8 mouse cellular contexts compared by ENCODE assay signal in the genomic region with DNA sequence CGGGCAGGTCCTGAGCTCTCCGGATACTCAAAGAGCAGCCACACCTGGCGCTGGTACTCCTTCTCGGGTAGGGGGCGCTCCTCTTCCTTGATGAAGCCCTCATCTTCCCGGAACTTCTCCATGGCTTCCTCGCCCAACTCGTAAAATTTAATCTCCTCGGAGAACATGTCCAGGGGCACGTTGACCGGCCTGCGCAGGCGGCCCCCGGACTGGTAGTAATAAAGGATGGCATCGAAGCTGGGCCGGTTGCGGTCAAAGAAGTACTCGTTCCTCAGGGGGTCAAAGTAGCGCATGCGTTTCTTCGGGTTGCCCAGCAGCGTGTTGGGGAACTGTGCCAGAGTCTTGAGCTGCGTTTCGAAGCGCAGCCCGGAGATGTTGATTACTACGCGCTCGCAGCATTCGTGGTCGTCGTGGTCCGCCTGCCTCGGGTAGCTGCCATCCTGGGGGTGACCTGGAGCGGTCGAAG. TPM values are rescaled to one million over a fixed set of nuclear protein-coding genes. Genes with fewer than 3 reads are reported as not detected.
DNase-seq lines count a peak whose midpoint lies in the region; ATAC-seq and TF ChIP-seq lines count a peak whose summit lies in the region.

No protein-coding gene starts in this region.

- WGBS in lung, embryonic 16.5 days = 1% methylated on average over 36 of the region's 36 CpGs
- 2% methylated on average over 36 of the region's 36 CpGs for WGBS in heart, postnatal 0 days
- 2% methylated on average over 36 of the region's 36 CpGs for WGBS in stomach, embryonic 15.5 days

- H3K9me3 ChIP-seq in lung, embryonic 16.5 days (ENCODE audit: control insufficient read depth, low read length) = no peaks in the 10 kb centered on the region
- no peaks in the 10 kb centered on the region for H3K9me3 ChIP-seq in heart, postnatal 0 days (replicated peaks; ENCODE audit: control insufficient read depth, low read length)
- H3K9me3 ChIP-seq in stomach, embryonic 15.5 days = no peaks in the 10 kb centered on the region

- no peak overlapping the region for H3K9ac ChIP-seq in lung, embryonic 16.5 days (ENCODE audit: low read length)
- H3K9ac ChIP-seq in heart, postnatal 0 days (replicated peaks; ENCODE audit: low read depth, low read length) = no peak overlapping the region
- no peak overlapping the region for H3K9ac ChIP-seq in stomach, embryonic 15.5 days

- H3K27ac ChIP-seq in lung, embryonic 16.5 days (ENCODE audit: low read length) = no peak overlapping the region
- no peak overlapping the region for H3K27ac ChIP-seq in heart, postnatal 0 days (ENCODE audit: low read depth)
- no peak overlapping the region for H3K27ac ChIP-seq in stomach, embryonic 15.5 days

- peaks cover 31% of the 10 kb centered on the region for H3K4me1 ChIP-seq in lung, embryonic 16.5 days (replicated peaks; ENCODE audit: control insufficient read depth, insufficient read depth, low read length)
- H3K4me1 ChIP-seq in heart, postnatal 0 days (ENCODE audit: control insufficient read depth, insufficient read depth) = peaks cover 19% of the 10 kb centered on the region
- H3K4me1 ChIP-seq in stomach, embryonic 15.5 days = peaks cover 31% of the 10 kb centered on the region

- DNase-seq in lung, postnatal 4 days = no peak
- DNase-seq in embryo, embryonic 10 days (ENCODE audit: low spot score) = peak; percentile 65
- DNase-seq in heart, postnatal 0 days (ENCODE audit: low spot score) = no peak
- DNase-seq in kidney, postnatal 4 days = peak; percentile 59 to 71
- DNase-seq in lung, postnatal 36 days = peak; percentile 3
- no peak for DNase-seq in ovary, adult 18-20 months (ENCODE audit: low spot score)

- H3K27me3 ChIP-seq in lung, embryonic 16.5 days (ENCODE audit: control insufficient read depth, insufficient read depth, low read depth, low read length) = peaks cover 72% of the 10 kb centered on the region
- peaks cover 93% of the 10 kb centered on the region for H3K27me3 ChIP-seq in heart, postnatal 0 days (ENCODE audit: control insufficient read depth, insufficient read depth, low read length)
- peaks cover 64% of the 10 kb centered on the region for H3K27me3 ChIP-seq in stomach, embryonic 15.5 days (replicated peaks)

- TF ChIP-seq CTCF in heart, postnatal 0 days (IDR thresholded peaks at IDR 0.05; ENCODE audit: low read depth) = peak; percentile 11; the same call in 1 of the 2 replicates

- H3K36me3 ChIP-seq in lung, embryonic 16.5 days (ENCODE audit: control insufficient read depth, insufficient read depth, low read length) = no peaks in the 10 kb centered on the region
- H3K36me3 ChIP-seq in heart, postnatal 0 days (replicated peaks; ENCODE audit: control insufficient read depth, insufficient read depth, low read length) = no peaks in the 10 kb centered on the region
- H3K36me3 ChIP-seq in stomach, embryonic 15.5 days = no peaks in the 10 kb centered on the region

- peak overlapping the region; percentile 50 for H3K4me3 ChIP-seq in lung, embryonic 16.5 days (ENCODE audit: low read length)
- peak overlapping the region; percentile 42 for H3K4me3 ChIP-seq in heart, postnatal 0 days (ENCODE audit: low read depth, low read length)
- peak overlapping the region; percentile 45 for H3K4me3 ChIP-seq in stomach, embryonic 15.5 days (replicated peaks)

- no peak for TF ChIP-seq EP300 in heart, postnatal 0 days (IDR thresholded peaks at IDR 0.05; ENCODE audit: low read depth)

- H3K4me2 ChIP-seq in lung, embryonic 16.5 days (ENCODE audit: low read depth, low read length) = peak overlapping the region; percentile 57
- peak overlapping the region; percentile 69 for H3K4me2 ChIP-seq in heart, postnatal 0 days (ENCODE audit: low read depth, low read length)
- H3K4me2 ChIP-seq in stomach, embryonic 15.5 days = peak overlapping the region; percentile 96

- ATAC-seq in lung, embryonic 16.5 days (ENCODE audit: low read depth) = no peak
- ATAC-seq in heart, postnatal 0 days (ENCODE audit: insufficient read depth, low read depth) = no peak
- ATAC-seq in stomach, embryonic 15.5 days (ENCODE audit: insufficient read depth, low FRiP score, low read depth) = no peak

RNA-seq across cellular contexts. Expression of gene Kcna1, which starts 3.3 kb away (rescaled TPM):
- polyA plus RNA-seq in lung, embryonic 16.5 days (2015; fragmentation: Nextera tagmentation; extraction: Ambion mirVana) = 0.11 and 0.14 TPM in 2 replicates
- total RNA-seq in heart, postnatal 0 days (2014; rRNA removed; ENCODE audit: low replicate concordance) = not detected in 2 replicates
- polyA plus RNA-seq in heart, postnatal 0 days (2015; fragmentation: Nextera tagmentation; extraction: Ambion mirVana) = 0.04 and 0.07 TPM in 2 replicates
- polyA plus RNA-seq in stomach, embryonic 15.5 days (2015; fragmentation: Nextera tagmentation; extraction: Ambion mirVana) = 1.6 and 1.7 TPM in 2 replicates

Comparison
In these comparisons a context has a peak if more than half of its experiments do, and no peak if none do; other contexts are left out.
1. DNase-seq: peak in embryo, embryonic 10 days (single experiment), kidney, postnatal 4 days (2 of 2) and lung, postnatal 36 days (single experiment); none in lung, postnatal 4 days (0 of 2), heart, postnatal 0 days (single experiment) and ovary, adult 18-20 months (single experiment).
2. Peak in every context shown above with its lines, with median percentiles within 50 percentile points of each other: H3K4me2 ChIP-seq and H3K4me3 ChIP-seq.